Mouse (Mus musculus) cortical plate, adult 2 months (tissue): ENCODE data around the gene Ccl1.

ENCODE experiments used
- CTCF ChIP-seq: fragments of 200-500 bp; IDR thresholded peaks from 2 replicates; pipeline ENCODE4 v1.5.1; 2011; ENCODE audit warnings: mild to moderate bottlenecking, control low read depth, low read length; ENCODE audit not compliant: insufficient read depth; ENCODE audit errors: extremely low read depth
- POLR2A ChIP-seq: fragments of 200-500 bp; IDR thresholded peaks from 2 replicates; pipeline ENCODE4 v1.6.1; 2011; ENCODE audit warnings: mild to moderate bottlenecking, low read length, control low read depth; ENCODE audit not compliant: insufficient read depth; ENCODE audit errors: extremely low read depth

DNA sequence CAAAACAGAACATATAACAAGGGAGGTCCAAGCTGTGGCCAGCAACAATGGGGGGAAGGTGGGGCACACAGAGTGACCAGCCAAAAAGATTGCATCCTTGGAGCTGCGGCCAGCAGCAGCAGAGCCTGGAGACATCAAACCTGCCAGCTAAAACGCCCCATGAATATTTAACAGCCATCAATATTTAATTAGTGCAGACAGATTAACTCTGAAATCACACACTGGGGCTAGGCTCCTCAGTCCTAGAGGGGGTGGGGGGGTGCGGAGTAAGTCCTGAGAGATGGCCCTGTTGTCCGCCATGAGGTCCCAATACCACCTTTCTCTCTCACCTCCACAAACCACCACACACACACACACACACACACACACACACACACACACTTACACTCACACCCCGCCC, 68.1 kb downstream of the Ccl1 start:
- no peak for TF ChIP-seq POLR2A
- no peak for TF ChIP-seq CTCF
